Mouse (Mus musculus) lung, postnatal 10 days (tissue): ENCODE results near the gene Slc18b1.
A peak's percentile ranks its signal among the peaks of the same experiment; 100 is the strongest.
"Not testable (repeated sequence)": the region's sequence is repeated elsewhere in the genome, so short reads cannot be mapped to it uniquely, and the experiment has no call there.

Experiments used
- DNase-seq: peaks from one replicate; pipeline ENCODE4 v3.0.0; 2021

The Slc18b1 gene

DNA sequence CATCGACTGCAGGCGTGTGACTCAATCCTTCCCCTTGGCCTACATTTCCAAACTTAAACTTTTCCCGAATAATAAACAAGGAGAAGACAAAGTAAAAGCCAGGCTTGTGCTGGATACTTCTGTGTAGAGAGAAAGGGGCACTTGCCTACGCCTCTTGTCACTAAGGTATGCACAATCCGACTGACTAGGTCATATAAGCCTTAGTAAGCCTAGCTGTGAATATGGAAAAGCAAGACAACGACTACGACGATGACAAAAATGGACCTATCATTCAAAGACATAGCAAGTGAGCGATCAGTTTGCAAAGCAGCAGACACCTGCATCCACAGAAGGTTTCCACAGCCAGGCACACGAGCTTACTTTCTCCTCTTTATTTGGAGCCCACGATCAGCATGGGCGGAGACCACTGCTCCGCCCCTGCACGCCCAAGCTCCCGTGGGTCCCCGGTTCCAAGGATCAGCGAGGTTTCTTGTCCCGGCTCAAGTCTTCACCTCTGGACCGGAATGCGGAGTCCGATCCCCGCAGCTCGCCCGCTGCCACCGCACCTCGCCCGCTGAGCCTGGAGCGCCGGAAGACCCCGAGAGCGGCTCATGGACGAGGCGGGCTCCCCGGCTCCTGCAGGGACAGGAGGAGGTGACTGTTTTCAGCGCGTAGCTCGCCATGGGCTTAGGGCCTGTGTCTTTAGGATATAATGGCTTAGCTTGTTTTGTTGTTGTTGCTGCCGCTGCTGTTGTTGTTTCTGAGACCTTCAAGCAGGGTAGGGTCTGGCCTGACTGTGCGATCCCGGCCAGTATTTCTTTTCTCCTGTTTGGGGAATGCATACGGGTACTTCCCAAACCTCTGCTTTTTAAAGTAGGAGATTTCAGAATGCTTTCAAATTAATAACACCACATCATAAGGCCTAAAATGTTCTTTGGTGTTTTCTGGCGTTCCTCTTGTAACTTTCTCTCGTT, at the start of gene Slc18b1:
Gene Slc18b1 (plus strand): TSS at position 436 of the 953 bp plus-strand sequence.
- DNase-seq: peak; percentile 45

DNA sequence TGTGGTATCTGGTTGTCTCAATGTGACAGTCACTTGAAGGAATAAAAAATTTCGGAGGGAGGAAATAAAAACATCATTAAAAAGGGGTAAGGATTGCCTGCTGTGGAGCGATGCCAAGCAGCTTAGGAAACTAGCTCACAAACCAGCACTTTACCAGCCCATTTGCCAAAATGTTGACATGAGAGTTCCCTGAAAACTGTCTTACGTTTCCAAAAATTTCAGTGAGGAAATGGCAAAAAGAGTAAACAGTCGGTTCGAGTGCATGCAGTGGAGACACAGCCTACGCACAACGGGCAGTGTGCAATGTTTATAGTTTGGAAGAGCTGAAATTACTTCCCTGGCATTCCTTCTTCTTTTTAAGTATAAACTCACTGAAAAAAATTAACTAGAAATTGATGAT, 42.6 kb upstream of the Slc18b1 start:
- DNase-seq: no peak

DNA sequence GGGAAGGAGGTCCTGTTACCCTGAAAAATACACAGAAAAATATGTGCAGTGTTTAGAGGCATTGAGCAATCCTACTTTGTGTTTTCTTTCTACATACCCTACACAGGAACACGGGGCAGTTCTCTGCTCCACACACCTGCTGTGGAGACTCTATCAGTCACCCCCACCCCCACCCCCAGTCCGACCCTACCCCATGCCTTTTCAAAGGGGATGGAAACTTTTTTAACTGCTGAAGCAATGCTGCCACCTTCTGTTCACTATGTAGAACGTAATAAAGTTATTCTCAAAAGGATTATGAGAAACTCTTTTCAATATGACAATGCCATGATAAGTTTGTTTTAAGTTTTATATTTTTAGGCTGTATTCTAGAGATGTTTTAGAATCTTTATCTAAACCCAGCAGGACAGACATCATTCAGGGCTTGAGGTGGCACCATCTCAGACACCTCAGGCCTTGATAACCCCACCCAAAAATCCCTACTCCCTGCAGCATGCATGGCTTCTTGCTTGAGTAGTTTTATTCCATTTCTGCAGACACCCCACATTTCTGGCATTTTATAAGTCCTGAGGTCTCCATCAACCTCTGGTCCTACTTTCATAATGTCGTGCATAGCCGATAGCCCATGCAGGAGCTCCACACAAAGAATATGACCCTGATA, 19.4 kb upstream of the Slc18b1 start:
- DNase-seq: no peak

DNA sequence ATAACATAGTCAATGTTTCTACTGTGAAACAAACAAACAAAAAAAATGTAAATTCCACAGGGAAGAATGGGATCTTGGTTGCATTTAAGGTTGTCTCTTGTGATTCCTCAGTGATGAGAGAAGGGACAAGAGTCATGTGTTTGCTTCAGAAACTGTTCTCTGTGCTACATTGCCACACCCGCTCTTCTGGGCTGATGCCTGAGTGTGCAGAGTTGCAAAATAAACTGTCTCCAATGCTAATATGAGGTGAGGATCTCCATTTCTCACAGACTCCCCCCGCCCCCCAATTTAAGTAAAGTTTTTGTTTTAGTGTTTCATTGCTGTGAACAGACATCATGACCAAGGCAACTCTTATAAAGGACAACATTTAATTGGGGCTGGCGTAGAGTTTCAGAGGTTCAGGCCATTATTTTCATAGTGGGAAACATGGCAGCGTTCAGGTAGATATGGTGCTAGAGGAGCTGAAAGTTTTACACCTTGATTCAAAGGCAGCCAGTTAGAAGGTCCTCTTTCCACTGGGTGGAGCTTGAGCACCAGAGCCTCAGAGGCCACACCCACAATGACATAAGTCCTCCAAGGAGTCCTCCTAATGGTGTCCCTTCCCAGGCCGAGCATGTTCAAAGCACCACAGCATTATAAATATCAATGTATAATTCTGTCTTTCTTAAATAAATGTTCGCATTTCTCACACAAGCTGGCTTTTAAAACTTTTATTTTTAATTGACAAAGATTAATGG, 16.1 kb upstream of the Slc18b1 start:
- peak; percentile 21 for DNase-seq

DNA sequence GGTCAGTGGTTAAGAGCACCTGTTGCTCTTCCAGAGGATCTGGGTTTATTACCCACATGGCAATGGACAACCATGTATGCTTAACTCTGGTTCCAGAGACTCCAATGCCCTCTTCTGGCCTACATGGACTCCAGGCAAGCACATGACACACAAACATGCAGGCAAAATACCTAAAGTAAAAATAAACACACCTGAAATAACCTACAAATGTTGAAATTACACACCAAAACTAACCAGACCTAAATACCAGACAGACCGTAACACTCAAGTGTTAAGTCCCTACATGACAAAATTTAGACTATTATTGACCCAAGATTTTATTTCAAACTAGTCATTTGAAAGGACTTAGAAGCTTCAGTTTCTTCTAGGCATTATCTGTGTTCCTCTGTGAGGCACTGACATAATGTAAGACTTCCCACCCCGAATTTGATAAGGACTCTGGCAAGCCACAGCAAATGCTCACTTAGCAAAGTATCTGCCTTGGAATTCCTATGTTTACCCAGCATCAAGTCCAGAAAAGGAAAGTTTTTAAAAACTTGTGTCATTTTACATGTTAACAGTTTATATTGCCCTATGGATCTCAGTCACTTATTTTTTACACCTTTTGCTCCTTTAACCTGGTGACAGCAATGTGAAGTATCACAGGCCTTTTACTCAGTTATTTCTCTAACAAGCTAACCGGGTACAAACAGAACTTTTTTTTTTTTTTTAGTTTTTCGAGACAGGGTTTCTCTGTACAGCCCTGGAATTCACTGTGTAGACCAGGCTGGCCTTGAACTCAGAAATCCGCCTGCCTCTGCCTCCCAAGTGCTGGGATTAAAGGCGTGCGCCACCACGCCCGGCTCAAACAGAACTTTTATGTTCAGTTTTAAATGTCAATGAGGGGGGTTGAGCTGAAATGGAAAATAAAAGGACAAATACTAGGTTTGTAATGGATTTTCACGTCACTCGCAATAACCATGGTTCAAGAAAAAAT, 14.7 kb upstream of the Slc18b1 start:
- DNase-seq: no peak

DNA sequence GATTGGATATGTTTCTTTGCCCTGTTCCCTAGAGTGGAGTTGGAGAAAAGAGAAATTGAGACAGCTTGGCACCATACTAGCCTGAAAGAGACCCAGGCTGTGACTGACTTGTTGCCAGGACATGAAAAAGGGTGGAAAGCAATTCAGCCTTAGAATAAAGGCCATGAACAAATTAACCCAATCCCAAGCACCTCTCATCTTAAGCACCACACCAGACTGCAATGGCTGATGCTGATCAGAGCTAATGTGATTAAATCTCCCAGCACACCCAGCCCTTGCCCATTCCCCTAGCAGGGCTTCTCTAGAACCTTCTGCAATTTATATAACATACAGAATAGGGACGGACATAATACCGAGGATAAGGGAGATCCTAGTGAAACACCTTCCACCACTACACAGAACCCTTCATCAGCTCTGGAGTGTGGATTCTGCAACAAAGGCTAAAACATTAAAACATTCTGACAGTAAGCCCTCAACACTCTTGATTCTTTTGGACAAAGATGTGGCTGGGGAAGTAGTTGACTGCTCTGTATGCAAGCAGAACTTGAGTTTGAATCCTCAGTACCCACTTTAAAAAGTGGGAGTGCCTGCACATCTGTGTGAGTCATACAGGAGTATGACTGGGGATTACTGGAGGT, 13.8 kb upstream of the Slc18b1 start:
- DNase-seq: no peak

DNA sequence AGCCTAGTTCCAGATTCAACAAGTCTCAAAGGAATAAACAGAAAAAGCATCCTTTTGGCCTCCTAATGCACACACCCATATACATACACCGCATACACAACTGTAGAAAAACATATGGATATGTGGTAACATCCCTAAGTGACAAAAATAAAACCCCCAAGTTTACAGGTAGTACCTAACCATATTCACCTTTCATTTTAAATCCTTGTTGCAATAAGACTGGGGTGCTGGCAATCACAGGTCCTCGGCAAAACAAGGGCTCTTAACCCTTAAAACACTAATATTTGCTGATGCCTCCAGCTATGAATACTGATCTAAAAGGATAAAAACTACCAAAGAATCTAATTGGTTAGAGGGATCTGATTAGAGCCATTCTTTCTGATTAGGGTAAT, 13.3 kb upstream of the Slc18b1 start:
- no peak for DNase-seq

DNA sequence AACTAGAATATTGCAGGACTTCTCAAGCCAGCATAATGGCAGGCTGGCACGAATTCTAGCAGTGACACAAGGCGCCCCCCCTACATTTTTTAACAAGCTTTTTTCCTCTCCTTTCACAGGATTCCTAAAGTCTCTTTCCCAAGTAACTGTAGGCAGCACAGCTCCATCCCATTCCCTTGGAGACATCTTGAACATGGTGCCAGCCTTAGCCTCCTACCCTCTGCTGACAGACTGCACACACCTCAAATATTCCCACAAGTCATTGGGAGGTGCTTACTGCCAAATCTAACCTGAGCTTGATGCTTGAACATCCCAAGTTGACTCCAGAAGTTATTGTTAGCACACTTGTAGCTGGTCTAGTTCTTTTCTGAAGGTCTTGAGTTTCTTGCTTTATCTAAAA, 12.7 kb upstream of the Slc18b1 start:
- DNase-seq: no peak

DNA sequence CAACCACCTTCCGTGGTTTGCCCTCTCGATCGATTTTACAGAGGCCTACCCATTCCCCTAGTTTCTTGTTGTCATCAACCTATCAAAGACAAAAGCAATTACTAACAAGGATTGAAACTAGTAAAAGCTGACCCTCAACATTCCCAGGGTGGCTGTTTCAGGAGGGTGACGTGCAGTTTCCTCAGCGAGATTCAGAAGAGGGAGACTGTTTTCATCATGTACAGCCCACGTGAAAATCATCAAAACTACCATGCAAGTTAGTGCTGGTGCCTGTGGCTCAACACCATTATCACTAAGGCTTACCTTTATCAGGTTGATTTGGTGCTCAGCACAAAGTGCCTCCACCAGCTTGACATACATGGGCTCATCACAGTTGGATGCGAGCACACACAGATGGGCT, 11.2 kb upstream of the Slc18b1 start:
- not testable (repeated sequence) for DNase-seq

DNA sequence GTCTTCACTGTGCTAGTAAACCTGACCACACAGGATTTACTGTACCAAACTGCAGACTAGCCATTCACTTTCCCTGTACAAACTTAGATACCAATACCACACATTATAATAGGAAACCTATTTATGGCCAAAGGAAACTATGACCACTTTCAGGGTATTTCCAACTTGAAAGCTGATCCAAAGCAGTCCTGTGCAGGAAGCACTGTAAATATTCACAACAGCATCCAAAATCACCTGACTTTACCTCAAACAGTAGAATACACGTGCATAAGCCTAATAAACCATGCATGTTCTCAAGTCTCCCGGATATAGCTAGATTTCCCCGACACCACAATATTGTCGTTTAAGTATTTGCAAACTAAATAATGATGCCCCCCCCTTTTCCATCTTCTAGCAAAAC, 10.7 kb upstream of the Slc18b1 start:
- no peak for DNase-seq

DNA sequence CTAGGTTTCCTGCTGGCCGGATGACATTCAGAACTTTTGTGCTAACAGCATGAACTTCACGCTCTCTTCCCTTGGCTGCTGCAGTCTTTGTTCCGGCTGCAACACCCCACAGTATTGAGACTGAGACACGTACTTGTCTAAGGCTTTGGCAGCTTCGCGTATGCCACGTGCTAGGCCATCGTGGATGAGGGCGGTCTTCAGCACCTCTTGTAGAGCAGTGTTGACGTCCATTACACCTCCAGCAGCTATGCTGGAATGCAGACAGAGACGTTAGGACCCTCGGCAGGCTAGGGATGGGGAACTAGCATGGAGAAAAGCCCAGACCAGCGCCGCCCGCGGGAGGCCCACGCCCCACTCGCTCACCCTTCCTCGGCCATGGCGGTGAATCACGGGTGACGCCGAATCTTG, 10.2 kb upstream of the Slc18b1 start:
- not testable (repeated sequence) for DNase-seq

DNA sequence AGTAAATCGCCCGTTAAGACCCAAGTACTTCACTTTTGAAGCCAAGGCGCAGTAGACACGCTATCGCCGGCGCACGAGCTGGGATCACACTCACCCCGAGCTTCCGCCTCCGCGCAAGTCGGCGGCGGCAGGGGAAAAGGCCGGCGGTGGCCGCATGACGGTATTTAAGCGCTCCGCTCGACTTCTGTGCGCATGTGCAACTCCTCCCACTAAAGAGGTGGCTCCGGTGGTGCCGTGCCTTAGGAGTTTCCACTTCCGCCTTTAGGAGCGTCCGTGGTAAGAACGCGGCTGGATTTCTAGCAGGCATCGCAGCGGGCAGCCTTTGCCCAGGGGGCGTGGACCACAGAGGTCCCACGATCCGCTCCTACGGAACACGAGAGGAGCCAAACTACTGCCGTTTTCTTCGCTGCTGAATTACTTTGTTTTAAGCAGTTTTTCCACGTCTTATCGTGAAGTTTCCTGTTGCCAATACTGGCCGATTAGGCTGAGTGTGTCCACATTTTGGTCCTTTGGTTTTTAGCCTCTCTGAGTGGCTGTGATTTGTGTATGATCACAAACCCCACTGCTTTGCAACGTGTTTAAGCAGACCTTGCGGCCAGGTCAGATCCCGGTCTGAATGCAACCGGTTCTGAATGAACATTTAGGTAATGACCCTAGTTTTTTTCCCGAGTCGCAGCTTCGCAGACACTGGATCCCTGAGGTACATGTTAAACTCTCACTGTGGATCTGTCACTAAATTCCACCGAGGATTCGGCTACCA, 9.5 kb upstream of the Slc18b1 start, which contains the start of gene Rps12:
Gene Rps12 (minus strand): TSS at position 214 of the 760 bp plus-strand sequence.
- peak; percentile 99 for DNase-seq

DNA sequence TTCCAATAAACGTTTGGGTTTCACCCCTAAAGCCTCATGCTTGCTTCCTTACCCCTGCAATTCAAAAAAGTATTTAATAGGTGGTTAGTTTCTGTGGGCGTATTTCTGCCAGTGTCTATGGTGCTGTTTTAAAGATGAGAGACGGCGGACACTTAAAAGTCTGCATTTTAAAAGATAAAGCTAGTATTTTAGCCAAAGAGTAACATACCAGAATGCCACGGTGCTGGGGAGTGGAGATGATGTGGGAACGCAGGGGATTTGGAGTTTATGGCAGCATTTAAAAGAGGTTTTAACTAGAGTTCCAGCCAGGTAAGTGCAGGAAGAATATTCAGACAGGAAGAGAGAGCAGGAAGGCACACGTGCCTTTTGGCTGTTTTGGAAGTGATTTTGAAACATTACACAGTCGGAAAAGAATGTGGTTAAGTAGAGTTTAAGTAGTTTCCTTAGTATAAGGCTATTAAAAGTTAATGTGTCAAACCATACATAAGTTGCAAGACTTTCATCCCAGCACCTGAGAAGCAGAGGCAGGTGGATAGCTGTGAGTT, 8.7 kb upstream of the Slc18b1 start:
- DNase-seq: no peak

DNA sequence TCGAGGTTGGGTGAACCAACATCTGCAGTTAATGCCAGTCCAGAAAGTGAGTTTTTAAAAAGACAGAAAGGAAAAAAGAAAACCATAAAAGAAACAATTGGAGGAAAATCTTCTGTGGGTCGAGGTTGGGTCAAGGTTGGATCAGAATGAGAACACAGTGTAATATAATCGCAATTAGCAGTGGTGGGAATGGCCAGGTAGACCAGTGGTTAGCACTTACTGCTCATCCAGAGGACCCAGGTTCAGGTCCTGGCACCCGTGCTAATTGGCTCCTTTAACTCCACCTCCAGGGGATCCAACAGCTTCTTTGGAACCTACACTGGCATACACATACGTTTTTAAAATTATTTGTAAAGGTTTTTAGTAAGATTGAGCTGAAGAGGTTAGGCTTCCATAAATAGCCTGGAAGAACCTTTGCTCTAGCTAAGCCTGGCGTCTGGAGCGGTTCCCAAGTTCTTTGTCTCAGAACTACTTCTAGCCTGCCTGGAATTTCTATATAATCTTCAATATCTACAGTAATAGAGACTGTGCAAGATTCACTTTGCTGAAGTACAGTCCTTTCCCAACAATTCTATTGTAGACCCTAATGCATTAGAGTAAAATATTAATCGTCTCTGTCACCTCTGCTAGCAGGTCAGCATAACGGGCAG, 790 bp upstream of the Slc18b1 start:
- DNase-seq: no peak

DNA sequence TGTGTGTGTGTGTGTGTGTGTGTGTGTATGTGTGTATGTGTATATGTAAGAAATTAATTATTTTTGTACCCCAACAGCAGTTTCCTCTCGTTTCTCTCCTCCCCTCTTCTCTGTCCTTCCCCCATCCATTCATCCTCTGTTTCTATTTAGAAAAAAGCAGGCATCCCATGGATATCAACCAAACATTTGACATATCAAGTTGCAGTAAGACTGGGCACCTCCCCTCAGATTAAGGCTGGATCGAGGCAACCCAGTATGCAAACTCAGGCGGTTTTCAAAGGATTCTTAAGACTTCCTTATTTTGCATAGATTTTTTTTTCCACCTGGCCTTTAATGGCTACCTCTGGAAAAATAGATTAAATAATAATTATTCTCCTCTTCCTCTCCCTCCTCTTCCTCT, 820 bp downstream of the Slc18b1 start:
- DNase-seq: no peak

DNA sequence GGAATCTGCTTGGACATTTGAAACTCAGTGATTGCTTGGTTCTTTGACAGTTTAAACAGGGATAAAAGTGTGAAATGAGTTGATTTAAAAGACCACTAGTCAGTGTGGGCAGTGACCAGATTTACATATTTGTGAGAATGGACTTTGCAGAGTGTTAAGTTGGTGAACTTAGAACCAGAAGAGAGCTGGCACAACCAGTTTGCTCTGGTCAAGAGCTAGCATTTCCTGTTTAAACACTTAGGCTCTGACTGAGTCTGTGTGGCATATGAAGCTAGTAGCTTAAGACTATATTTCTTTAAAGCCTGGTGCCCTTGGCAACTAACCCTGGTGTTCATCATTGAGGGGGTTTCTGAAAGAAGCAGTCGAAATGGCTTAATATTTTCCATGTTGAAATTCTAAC, 1.4 kb downstream of the Slc18b1 start:
- DNase-seq: no peak

DNA sequence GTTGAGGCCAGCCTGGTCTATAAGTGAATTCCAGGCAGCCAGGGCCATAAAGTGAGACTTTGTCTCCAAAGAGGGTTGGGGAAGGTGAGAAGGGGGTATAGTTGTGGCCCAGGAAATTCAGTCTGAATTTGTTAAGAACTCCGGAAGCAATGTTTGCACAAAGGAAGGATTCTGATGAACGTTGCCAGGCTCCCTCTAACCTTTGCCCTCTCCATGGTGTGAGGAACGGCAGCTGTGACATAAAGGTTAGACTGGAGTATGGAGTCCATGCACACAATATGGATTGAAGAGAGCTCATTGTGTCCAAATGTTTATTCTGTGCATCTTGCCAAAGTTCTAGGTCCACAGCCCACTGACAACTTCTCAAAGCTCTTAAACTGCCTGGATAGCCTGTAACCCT, 3.1 kb downstream of the Slc18b1 start:
- no peak for DNase-seq

DNA sequence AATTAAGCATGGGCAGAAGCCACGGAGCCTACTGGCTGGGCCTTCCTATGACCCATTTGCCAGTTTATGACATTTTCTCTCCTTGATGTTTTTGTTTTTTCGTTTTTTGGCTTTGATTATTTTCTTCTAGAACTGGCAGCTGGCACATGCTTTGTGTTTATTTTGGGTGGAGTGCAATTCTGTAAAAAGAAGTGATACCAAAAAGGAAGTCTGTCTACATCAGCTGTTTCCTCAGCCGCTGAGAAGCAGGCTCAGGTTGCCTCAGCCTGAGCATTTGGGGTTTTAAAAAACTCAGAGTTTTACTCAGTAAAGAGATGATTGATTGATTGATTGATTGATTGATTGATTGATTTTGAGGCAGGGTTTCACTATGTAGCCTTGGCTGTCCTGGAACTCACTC, 6.1 kb downstream of the Slc18b1 start:
- peak; percentile 25 for DNase-seq

DNA sequence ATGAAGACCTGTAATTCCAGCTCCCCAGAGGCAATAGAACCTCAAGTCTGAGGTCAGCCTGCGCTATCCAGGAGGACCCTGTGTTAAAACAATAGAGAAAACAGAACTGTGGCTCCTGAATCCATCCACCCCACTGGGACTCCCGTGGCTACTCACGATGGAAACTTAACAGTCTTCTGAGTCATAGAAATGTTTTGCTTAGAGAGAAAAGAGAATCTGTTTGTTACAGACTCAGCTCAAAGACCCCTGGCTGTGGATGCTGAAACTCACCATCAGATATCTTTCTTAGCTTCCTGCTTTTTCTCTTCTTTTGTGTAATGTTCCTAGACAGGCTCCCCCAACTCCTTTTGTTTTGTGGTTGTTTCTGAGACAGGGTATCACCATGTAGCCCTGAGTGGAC, 7.9 kb downstream of the Slc18b1 start:
- no peak for DNase-seq

DNA sequence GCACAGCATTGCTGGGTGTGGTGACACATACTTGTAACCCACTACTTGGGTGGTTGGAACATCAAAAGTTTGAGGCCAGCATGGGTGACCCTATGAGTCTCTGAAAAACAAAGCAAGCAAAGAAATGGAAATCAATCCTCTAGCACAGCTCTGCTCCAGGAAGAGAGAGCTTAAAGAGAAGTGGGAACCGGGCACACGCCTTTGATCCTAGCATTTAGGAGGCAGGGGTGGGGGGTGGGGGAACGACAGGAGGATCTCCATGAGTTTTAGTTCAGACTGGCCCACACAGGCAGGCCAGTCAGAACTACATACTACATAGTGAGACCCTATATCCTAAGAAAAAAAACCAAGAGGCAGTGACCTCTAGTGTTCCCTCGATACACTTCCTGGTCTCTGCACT, 9.4 kb downstream of the Slc18b1 start:
- no peak for DNase-seq
